Mouse (Mus musculus): ENCODE results near the gene Hdac9.

DNA sequence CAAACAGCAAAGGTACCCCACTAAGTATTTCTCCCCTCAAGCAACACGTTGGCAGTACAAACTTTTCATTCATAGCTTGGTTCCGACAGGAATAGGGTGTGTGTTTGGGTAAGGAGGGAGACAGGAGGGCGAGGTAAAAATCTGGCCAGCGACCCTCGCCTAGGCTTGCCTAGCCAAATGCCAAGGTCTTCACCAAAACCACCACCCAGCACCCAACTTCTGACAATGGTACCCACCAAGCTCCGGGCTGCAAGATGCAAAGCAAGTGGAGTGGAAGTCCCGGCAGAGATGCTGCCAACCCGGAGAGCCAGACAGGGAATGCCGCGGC lies 10.6 kb downstream of the Hdac9 start:
- no peak for TF ChIP-seq CTCF (IDR thresholded peaks at IDR 0.05; ENCODE audit: borderline replicate concordance, extremely low read depth, insufficient read depth, insufficient read length)
- TF ChIP-seq POLR2A (IDR thresholded peaks at IDR 0.05; ENCODE audit: borderline replicate concordance, extremely low read depth, insufficient read depth, insufficient read length, poor library complexity, severe bottlenecking): no peak

All from brain, embryonic 14.5 days (tissue).